Mouse (Mus musculus) bone marrow macrophage, adult 2 months (primary cell): ENCODE results near the gene Gpr149. TPM values are rescaled to one million over a fixed set of nuclear protein-coding genes. Genes with fewer than 3 reads are reported as not detected.
A peak's percentile ranks its signal among the peaks of the same experiment; 100 is the strongest.

Experiments used
- H3K27ac ChIP-seq: 2 replicates; pipeline ENCODE4 v1.5.1; 2012; ENCODE audit warnings: low read depth, low read length; ENCODE audit not compliant: insufficient read depth
- H3K4me1 ChIP-seq: 2 replicates; pipeline ENCODE4 v1.6.1; 2012; ENCODE audit warnings: low read length; ENCODE audit not compliant: control insufficient read depth, insufficient read depth
- H3K4me3 ChIP-seq: 2 replicates; pipeline ENCODE4 v1.5.1; 2012; ENCODE audit warnings: mild to moderate bottlenecking, low read length, moderate library complexity; ENCODE audit not compliant: insufficient read depth
- CTCF ChIP-seq: IDR thresholded peaks from 2 replicates; pipeline ENCODE4 v1.5.1; 2012; ENCODE audit warnings: low read depth, mild to moderate bottlenecking, low read length, moderate library complexity
- POLR2A ChIP-seq: IDR thresholded peaks from 2 replicates; pipeline ENCODE4 v1.6.1; 2012; ENCODE audit warnings: mild to moderate bottlenecking, low read depth, low read length, borderline replicate concordance
- polyA plus RNA-seq: library from polyadenylated mRNA; stranded (reverse); fragments of >200 nt; gene quantifications from 2 replicates; pipeline ENCODE4 v1.2.4, GENCODE M21; 2012; ENCODE audit not compliant: missing spikeins, insufficient read depth, insufficient read length

Gene Gpr149
- not detected in 2 replicates for polyA plus RNA-seq

- no peak within 1 kb of the TSS for H3K4me3 ChIP-seq
- H3K4me1 ChIP-seq = peaks cover 3% of the 10 kb centered on the region; the same call in 1 of the 2 replicates
- H3K27ac ChIP-seq = no peak within 1 kb of the TSS
- TF ChIP-seq POLR2A (no peak), CTCF (no peak)
These were observed at the start of gene Gpr149 for GRCm38 (mm10) chr3:62604973-62605372. TSS of gene Gpr149 (minus strand) at chr3:62605140.

GRCm38 (mm10) chr3:62650551-62650950, 45.6 kb upstream of the Gpr149 start:
- TF ChIP-seq POLR2A (no peak), CTCF (no peak)
- Histone ChIP-seq H3K4me1 (no peaks in the 10 kb centered on the region), H3K4me3 (no peak overlapping the region), H3K27ac (no peak overlapping the region)

GRCm38 (mm10) chr3:62610861-62611260, 5.9 kb upstream of the Gpr149 start:
- TF ChIP-seq POLR2A (no peak), CTCF (no peak)
- Histone ChIP-seq H3K4me3 (no peak overlapping the region), H3K27ac (no peak overlapping the region), H3K4me1 (no peaks in the 10 kb centered on the region)

GRCm38 (mm10) chr3:62605931-62606330, 991 bp upstream of the Gpr149 start:
- peaks cover 3% of the 10 kb centered on the region; the same call in 1 of the 2 replicates for H3K4me1 ChIP-seq
- TF ChIP-seq POLR2A (no peak), CTCF (no peak)
- no peak overlapping the region for H3K4me3 ChIP-seq
- no peak overlapping the region for H3K27ac ChIP-seq

- Histone ChIP-seq H3K4me1 (peaks cover 3% of the 10 kb centered on the region; the same call in 1 of the 2 replicates), H3K4me3 (no peak overlapping the region), H3K27ac (no peak overlapping the region)
- TF ChIP-seq CTCF (no peak), POLR2A (no peak)
These were observed 921 bp downstream of the Gpr149 start for GRCm38 (mm10) chr3:62604047-62604391.

GRCm38 (mm10) chr3:62603231-62604046, 1.5 kb downstream of the Gpr149 start:
- no peak for TF ChIP-seq CTCF
- no peak for TF ChIP-seq POLR2A
- H3K4me3 ChIP-seq = peak overlapping the region; percentile 23

GRCm38 (mm10) chr3:62602466-62602865, 2.5 kb downstream of the Gpr149 start:
- H3K4me1 ChIP-seq = peaks cover 3% of the 10 kb centered on the region; the same call in 1 of the 2 replicates
- no peak for TF ChIP-seq CTCF
- TF ChIP-seq POLR2A = no peak
- no peak overlapping the region for H3K4me3 ChIP-seq
- H3K27ac ChIP-seq = no peak overlapping the region

More at GRCm38 (mm10) chr3:62603231-62604046, 1.5 kb downstream of the Gpr149 start:
- Histone ChIP-seq H3K27ac (no peak overlapping the region), H3K4me1 (peaks cover 3% of the 10 kb centered on the region; the same call in 1 of the 2 replicates)

- Histone ChIP-seq H3K4me1 (no peaks in the 10 kb centered on the region), H3K27ac (no peak overlapping the region), H3K4me3 (no peak overlapping the region)
- TF ChIP-seq CTCF (no peak), POLR2A (no peak)
These were observed 10.1 kb downstream of the Gpr149 start for GRCm38 (mm10) chr3:62594842-62595241.

GRCm38 (mm10) chr3:62585072-62585471, 19.9 kb downstream of the Gpr149 start:
- TF ChIP-seq CTCF = no peak
- no peak for TF ChIP-seq POLR2A
- Histone ChIP-seq H3K4me1 (no peaks in the 10 kb centered on the region), H3K4me3 (no peak overlapping the region), H3K27ac (no peak overlapping the region)

- TF ChIP-seq CTCF (no peak), POLR2A (no peak)
- Histone ChIP-seq H3K4me3 (no peak overlapping the region), H3K4me1 (no peaks in the 10 kb centered on the region), H3K27ac (no peak overlapping the region)
These were observed 77.3 kb downstream of the Gpr149 start for GRCm38 (mm10) chr3:62527593-62527992.

- Histone ChIP-seq H3K4me1 (no peaks in the 10 kb centered on the region), H3K27ac (no peak overlapping the region)
- TF ChIP-seq CTCF = no peak
- no peak for TF ChIP-seq POLR2A
These were observed 77.8 kb downstream of the Gpr149 start for GRCm38 (mm10) chr3:62527160-62527559.

More at GRCm38 (mm10) chr3:62527160-62527559, 77.8 kb downstream of the Gpr149 start:
- H3K4me3 ChIP-seq = no peak overlapping the region
